Mouse (Mus musculus) intestine, embryonic 14.5 days (tissue): ENCODE measurements around the gene Pum2. TPM values are rescaled to one million over a fixed set of nuclear protein-coding genes. Genes with fewer than 3 reads are reported as not detected.

Experiments used
- ATAC-seq: fragments of 200-750 bp; cut with Nextera tagmentation; replicated peaks from 2 replicates; pipeline ENCODE4 v1.8.0; 2017; ENCODE audit warnings: low read depth, moderate number of reproducible peaks, moderate TSS enrichment, moderate library complexity; ENCODE audit not compliant: low FRiP score, low TSS enrichment
- DNase-seq: peaks from one replicate; pipeline ENCODE4 v3.0.0-alpha.2; 2018; ENCODE audit warnings: low spot score
- H3K27ac ChIP-seq: fragments of 300-500 bp; sonication (generic); 2 replicates; pipeline ENCODE4 v1.5.1; 2014; ENCODE audit warnings: low read depth, mild to moderate bottlenecking, control low read depth
- H3K27me3 ChIP-seq: fragments of 300-500 bp; sonication (generic); replicated peaks from 2 replicates; pipeline ENCODE4 v1.6.1; 2014; ENCODE audit warnings: low read length, control low read depth; ENCODE audit not compliant: control insufficient read depth, insufficient read depth
- H3K36me3 ChIP-seq: fragments of 300-500 bp; sonication (generic); 2 replicates; pipeline ENCODE4 v1.6.1; 2014; ENCODE audit warnings: low read length, control low read depth; ENCODE audit not compliant: control insufficient read depth, insufficient read depth
- H3K4me1 ChIP-seq: fragments of 300-500 bp; sonication (generic); replicated peaks from 2 replicates; pipeline ENCODE4 v1.6.1; 2014; ENCODE audit warnings: low read length, control low read depth, mixed read lengths; ENCODE audit not compliant: control insufficient read depth, insufficient read depth
- H3K4me2 ChIP-seq: fragments of 300-500 bp; sonication (generic); 2 replicates; pipeline ENCODE4 v1.6.1; 2014; ENCODE audit warnings: low read length
- H3K4me3 ChIP-seq: fragments of 300-500 bp; sonication (generic); 2 replicates; pipeline ENCODE4 v1.5.1; 2014; ENCODE audit warnings: low read depth, low read length, control low read depth, mixed read lengths
- H3K9ac ChIP-seq: fragments of 300-500 bp; sonication (generic); 2 replicates; pipeline ENCODE4 v1.6.1; 2014; ENCODE audit warnings: mild to moderate bottlenecking, low read length
- H3K9me3 ChIP-seq: fragments of 300-500 bp; sonication (generic); 2 replicates; pipeline ENCODE4 v1.6.1; 2016; ENCODE audit warnings: low read length, control low read depth; ENCODE audit not compliant: control insufficient read depth
- WGBS: fragments of 180-500 bp; shearing (Covaris S2); extraction: QIAGEN DNeasy Blood & Tissue Kit; methylation state at CpG from one replicate; pipeline ENCODE4 v1.1.7; 2014; 5-methylcytosine and 5-hydroxymethylcytosine counted together
- polyA plus RNA-seq: library from polyadenylated mRNA; unstranded; fragments of >200 nt; fragmentation: Nextera tagmentation; extraction: Ambion mirVana; gene quantifications from 2 replicates; pipeline ENCODE4 v1.2.1, GENCODE M21; 2014

The Pum2 gene
- polyA plus RNA-seq, 1 experiment from 2014 or later = 59.2 TPM

GRCm38 (mm10) chr12:8708876-8709275 is 34.9 kb downstream of the Pum2 start:
- no peak for DNase-seq
- no peak overlapping the region for H3K27ac ChIP-seq
- H3K4me2 ChIP-seq = no peak overlapping the region
- no peaks in the 10 kb centered on the region for H3K4me1 ChIP-seq
- no peaks in the 10 kb centered on the region for H3K9me3 ChIP-seq
- ATAC-seq = no peak
- no peak overlapping the region for H3K9ac ChIP-seq
- H3K27me3 ChIP-seq = no peaks in the 10 kb centered on the region
- H3K4me3 ChIP-seq = no peak overlapping the region
- 93% methylated on average over 2 of the region's 2 CpGs for WGBS
- H3K36me3 ChIP-seq = peaks cover 65% of the 10 kb centered on the region

GRCm38 (mm10) chr12:8712665-8713064 is 38.7 kb downstream of the Pum2 start:
- Histone ChIP-seq H3K4me1 (no peaks in the 10 kb centered on the region), H3K4me3 (no peak overlapping the region), H3K9me3 (no peaks in the 10 kb centered on the region), H3K27me3 (no peaks in the 10 kb centered on the region), H3K36me3 (peaks cover 57% of the 10 kb centered on the region), H3K27ac (no peak overlapping the region), H3K9ac (no peak overlapping the region), H3K4me2 (no peak overlapping the region)
- 82% methylated on average over 2 of the region's 2 CpGs for WGBS
- no peak for ATAC-seq
- no peak for DNase-seq

GRCm38 (mm10) chr12:8716093-8716492 is 42.2 kb downstream of the Pum2 start:
- Histone ChIP-seq H3K36me3 (peaks cover 49% of the 10 kb centered on the region), H3K27me3 (no peaks in the 10 kb centered on the region), H3K4me1 (no peaks in the 10 kb centered on the region), H3K9me3 (no peaks in the 10 kb centered on the region), H3K4me2 (no peak overlapping the region), H3K27ac (no peak overlapping the region), H3K4me3 (no peak overlapping the region), H3K9ac (no peak overlapping the region)
- ATAC-seq (no peak), DNase-seq (no peak)
- WGBS = 78% methylated on average over 1 of the region's 1 CpGs

- H3K4me3 ChIP-seq = no peak overlapping the region
- 63% methylated on average over 1 of the region's 1 CpGs for WGBS
- peaks cover 79% of the 10 kb centered on the region for H3K36me3 ChIP-seq
- H3K9ac ChIP-seq = no peak overlapping the region
- ATAC-seq (no peak), DNase-seq (no peak)
- H3K4me1 ChIP-seq = no peaks in the 10 kb centered on the region
- no peaks in the 10 kb centered on the region for H3K27me3 ChIP-seq
- no peaks in the 10 kb centered on the region for H3K9me3 ChIP-seq
- no peak overlapping the region for H3K4me2 ChIP-seq
- H3K27ac ChIP-seq = no peak overlapping the region
Observed at GRCm38 (mm10) chr12:8726890-8727289, 53.0 kb downstream of the Pum2 start.

GRCm38 (mm10) chr12:8728739-8729138 is 54.8 kb downstream of the Pum2 start:
- H3K27me3 ChIP-seq = no peaks in the 10 kb centered on the region
- WGBS = 84% methylated on average over 2 of the region's 2 CpGs
- peaks cover 78% of the 10 kb centered on the region for H3K36me3 ChIP-seq

GRCm38 (mm10) chr12:8753654-8754053 is 79.7 kb downstream of the Pum2 start:
- H3K27me3 ChIP-seq = no peaks in the 10 kb centered on the region
- no peak overlapping the region for H3K27ac ChIP-seq
- no peak overlapping the region for H3K4me3 ChIP-seq
- no peaks in the 10 kb centered on the region for H3K4me1 ChIP-seq
- H3K36me3 ChIP-seq = peaks cover 61% of the 10 kb centered on the region
- no peak overlapping the region for H3K4me2 ChIP-seq
- peak; percentile 44 for DNase-seq
- no peak overlapping the region for H3K9ac ChIP-seq
- peaks cover 5% of the 10 kb centered on the region; the same call in 1 of the 2 replicates for H3K9me3 ChIP-seq
- ATAC-seq = no peak
- WGBS = 88% methylated on average over 2 of the region's 2 CpGs

More at GRCm38 (mm10) chr12:8728739-8729138, 54.8 kb downstream of the Pum2 start:
- H3K4me3 ChIP-seq = no peak overlapping the region
- H3K27ac ChIP-seq = no peak overlapping the region
- H3K4me1 ChIP-seq = no peaks in the 10 kb centered on the region
- H3K9me3 ChIP-seq = no peaks in the 10 kb centered on the region
- ATAC-seq (no peak), DNase-seq (no peak)
- H3K4me2 ChIP-seq = no peak overlapping the region
- no peak overlapping the region for H3K9ac ChIP-seq

GRCm38 (mm10) chr12:8754116-8754515 is 80.2 kb downstream of the Pum2 start:
- DNase-seq (peak; percentile 51), ATAC-seq (no peak)

GRCm38 (mm10) chr12:8758029-8758428 is 84.1 kb downstream of the Pum2 start:
- Histone ChIP-seq H3K27ac (no peak overlapping the region), H3K4me3 (no peak overlapping the region), H3K9ac (no peak overlapping the region), H3K27me3 (no peaks in the 10 kb centered on the region), H3K4me2 (no peak overlapping the region), H3K9me3 (peaks cover 5% of the 10 kb centered on the region; the same call in 1 of the 2 replicates), H3K4me1 (no peaks in the 10 kb centered on the region), H3K36me3 (peaks cover 27% of the 10 kb centered on the region)
- ATAC-seq (no peak), DNase-seq (peak; percentile 48)
- WGBS = 93% methylated on average over 3 of the region's 3 CpGs

More at GRCm38 (mm10) chr12:8754116-8754515, 80.2 kb downstream of the Pum2 start:
- Histone ChIP-seq H3K27ac (no peak overlapping the region), H3K4me2 (no peak overlapping the region), H3K9me3 (peaks cover 5% of the 10 kb centered on the region; the same call in 1 of the 2 replicates), H3K27me3 (no peaks in the 10 kb centered on the region), H3K4me3 (no peak overlapping the region), H3K36me3 (peaks cover 56% of the 10 kb centered on the region), H3K9ac (no peak overlapping the region), H3K4me1 (no peaks in the 10 kb centered on the region)
- WGBS = 80% methylated on average over 4 of the region's 4 CpGs

GRCm38 (mm10) chr12:8759115-8759514 is 85.2 kb downstream of the Pum2 start:
- peak; percentile 46 for DNase-seq
- no peak overlapping the region for H3K27ac ChIP-seq

More at GRCm38 (mm10) chr12:8759115-8759514, 85.2 kb downstream of the Pum2 start:
- Histone ChIP-seq H3K9ac (no peak overlapping the region), H3K4me2 (no peak overlapping the region), H3K9me3 (peaks cover 5% of the 10 kb centered on the region; the same call in 1 of the 2 replicates), H3K36me3 (peaks cover 17% of the 10 kb centered on the region; the same call in 1 of the 2 replicates), H3K4me3 (no peak overlapping the region), H3K4me1 (no peaks in the 10 kb centered on the region), H3K27me3 (no peaks in the 10 kb centered on the region)
- 0 out of 2 replicates have a peak, but pooled peaks have one; percentile 13 for ATAC-seq
- 67% methylated on average over 4 of the region's 4 CpGs for WGBS
